Mouse (Mus musculus): ENCODE data around the gene Gm44596.

DNA sequence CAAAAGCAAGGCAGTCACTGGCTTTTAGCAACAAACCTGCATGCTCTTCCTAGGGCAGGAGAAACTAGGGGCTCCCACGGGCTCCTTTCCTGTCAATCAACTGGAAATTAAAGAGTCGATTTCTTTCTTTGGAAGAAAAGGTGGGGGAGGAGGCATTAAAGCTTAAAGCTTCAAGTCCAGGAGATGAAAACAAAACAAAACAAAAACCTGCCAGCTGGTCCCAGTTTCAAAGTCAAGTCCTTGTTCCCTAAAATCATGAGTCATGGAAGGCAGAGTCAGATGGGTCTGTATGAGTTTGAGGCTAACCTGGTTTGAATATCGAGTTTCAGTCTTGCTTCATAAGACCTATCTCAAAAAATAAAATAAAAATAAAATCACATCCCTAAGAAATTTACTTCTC lies 21.2 kb upstream of the Gm44596 start:
- TF ChIP-seq CTCF (conservative IDR thresholded peaks at IDR 0.05; ENCODE audit: low read length) (no peak), NANOG (IDR thresholded peaks at IDR 0.05; ENCODE audit: borderline replicate concordance, low read length) (no peak), POU5F1 (IDR thresholded peaks at IDR 0.05; ENCODE audit: borderline replicate concordance, low read length) (no peak)
